Mouse (Mus musculus) heart, adult 2 months (tissue): Measurements from ENCODE around the gene Ssna1. TPM values are rescaled to one million over a fixed set of nuclear protein-coding genes. Genes with fewer than 3 reads are reported as not detected.

Source experiments
- DNase-seq, 2 experiments: peaks; one replicate each; pipeline ENCODE4 v3.0.0; 2021
- H3K27ac ChIP-seq: fragments of 200-600 bp; 2 replicates; pipeline ENCODE4 v1.8.1; 2022
- H3K27me3 ChIP-seq: fragments of 200-500 bp; 2 replicates; pipeline ENCODE4 v1.6.1; 2012; ENCODE audit warnings: mild to moderate bottlenecking, low read length, inconsistent platforms, mixed read lengths; ENCODE audit not compliant: control insufficient read depth, insufficient read depth
- H3K36me3 ChIP-seq: fragments of 200-500 bp; 2 replicates; pipeline ENCODE4 v1.6.1; 2012; ENCODE audit warnings: low read length, inconsistent platforms; ENCODE audit not compliant: control insufficient read depth, insufficient read depth
- H3K4me1 ChIP-seq: fragments of 200-500 bp; 2 replicates; pipeline ENCODE4 v1.6.1; 2011; ENCODE audit warnings: low read length; ENCODE audit not compliant: control insufficient read depth, insufficient read depth
- H3K4me3 ChIP-seq: fragments of 200-600 bp; 2 replicates; pipeline ENCODE4 v1.8.1; 2022
- H3K79me2 ChIP-seq: fragments of 200-500 bp; replicated peaks from 2 replicates; pipeline ENCODE4 v1.6.1; 2012; ENCODE audit warnings: mild to moderate bottlenecking, inconsistent platforms, low read length, moderate library complexity, mixed read lengths; ENCODE audit not compliant: control insufficient read depth, insufficient read depth
- H3K9ac ChIP-seq: fragments of 200-500 bp; 2 replicates; pipeline ENCODE4 v1.6.1; 2012; ENCODE audit warnings: low read depth, mild to moderate bottlenecking, control low read depth, inconsistent platforms, low read length, mixed read lengths
- CTCF ChIP-seq: fragments of 200-600 bp; IDR thresholded peaks from 2 replicates; pipeline ENCODE4 v1.8.1; 2022; ENCODE audit warnings: antibody characterized with exemption, mild to moderate bottlenecking, moderate library complexity
- EP300 ChIP-seq: fragments of 200-500 bp; IDR thresholded peaks from 2 replicates; pipeline ENCODE4 v1.6.1; 2011; ENCODE audit warnings: low read depth, low read length, control low read depth; ENCODE audit not compliant: insufficient read depth
- POLR2A ChIP-seq: fragments of 200-500 bp; IDR thresholded peaks from 2 replicates; pipeline ENCODE4 v1.6.1; 2011; ENCODE audit warnings: mild to moderate bottlenecking, low read depth, low read length, control low read depth; ENCODE audit not compliant: insufficient read depth
- WGBS: fragments of 180-500 bp; shearing (Covaris S2); methylation state at CpG from one replicate; pipeline ENCODE4 v1.1.7; 2018; 5-methylcytosine and 5-hydroxymethylcytosine counted together
- intact Hi-C: fragments of 180-260 bp; cut with DNase I; formaldehyde crosslinking; loops from one replicate; pipeline ENCODE4 v1.15.1; 2025
- polyA plus RNA-seq: library from polyadenylated mRNA; depleted of rRNA; stranded (reverse); fragments of >200 nt; gene quantifications from 2 replicates; pipeline ENCODE4 v1.2.3, GENCODE M21; 2012
- total RNA-seq, 2 experiments: library from RNA; stranded (reverse); gene quantifications; 2 replicates each; pipeline ENCODE4 v1.2.3; 2021

The Ssna1 gene
- total and polyA plus RNA-seq, 3 experiments, result 33.1 to 41.5 (median 39.7) TPM

GRCm38 (mm10) chr2:25234551-25235220, 37.6 kb downstream of the Ssna1 start:
- no peak for DNase-seq
- H3K36me3 ChIP-seq, result no peaks in the 10 kb centered on the region
- H3K27me3 ChIP-seq, result no peaks in the 10 kb centered on the region
- H3K4me1 ChIP-seq, result no peaks in the 10 kb centered on the region
- WGBS, result 54% methylated on average over 5 of the region's 5 CpGs
- no peak for TF ChIP-seq EP300
- no peak for TF ChIP-seq POLR2A
- TF ChIP-seq CTCF, result no peak
- no peaks in the 10 kb centered on the region for H3K79me2 ChIP-seq
- intact Hi-C loops, result no loop called here
- H3K4me3 ChIP-seq, result no peak overlapping the region
- no peak overlapping the region for H3K9ac ChIP-seq
- H3K27ac ChIP-seq, result no peak overlapping the region

DNA sequence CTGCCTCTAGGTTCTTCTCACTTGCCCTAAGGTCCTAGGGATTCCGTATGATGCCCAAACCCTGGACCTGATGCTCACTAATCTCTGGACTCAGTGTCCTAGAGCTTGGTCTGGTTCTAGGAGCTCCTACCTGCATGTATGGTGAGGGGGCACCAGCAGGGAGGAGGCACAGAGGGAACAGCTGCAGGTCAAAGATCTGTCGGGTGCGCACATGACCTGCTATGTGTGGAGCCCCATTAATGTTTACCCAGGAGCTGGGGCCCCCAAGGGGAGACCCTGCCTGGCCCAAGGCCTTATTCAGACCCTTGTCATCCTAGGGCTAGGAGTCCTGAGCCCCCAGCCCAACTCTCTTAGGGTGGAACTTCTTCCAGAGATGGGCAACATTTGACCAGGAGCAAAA, 38.2 kb downstream of the Ssna1 start, which contains the start of gene Slc34a3:
TSS of gene Slc34a3 (minus strand) at position 315 of the 400 bp plus-strand sequence.
- Histone ChIP-seq H3K27ac (no peak within 1 kb of the TSS), H3K9ac (no peak within 1 kb of the TSS), H3K4me1 (no peaks in the 10 kb centered on the region), H3K27me3 (no peaks in the 10 kb centered on the region), H3K4me3 (no peak within 1 kb of the TSS), H3K36me3 (no peaks in the 10 kb centered on the region), H3K79me2 (no peaks in the 10 kb centered on the region)
- TF ChIP-seq CTCF (no peak), EP300 (no peak), POLR2A (no peak)
- intact Hi-C loops, result no loop called here
- 86% methylated on average over 3 of the region's 3 CpGs for WGBS
- DNase-seq, result no peak

- DNase-seq, result no peak
- H3K79me2 ChIP-seq, result no peaks in the 10 kb centered on the region
- no peak overlapping the region for H3K4me3 ChIP-seq
- H3K9ac ChIP-seq, result no peak overlapping the region
- H3K36me3 ChIP-seq, result no peaks in the 10 kb centered on the region
- no peak overlapping the region for H3K27ac ChIP-seq
- peaks cover 2% of the 10 kb centered on the region; the same call in 1 of the 2 replicates for H3K4me1 ChIP-seq
- H3K27me3 ChIP-seq, result no peaks in the 10 kb centered on the region
- intact Hi-C loops, result no loop called here
- WGBS, result 63% methylated on average over 4 of the region's 4 CpGs
- TF ChIP-seq CTCF (no peak), EP300 (no peak), POLR2A (no peak)
Measured at GRCm38 (mm10) chr2:25233421-25233820, 38.8 kb downstream of the Ssna1 start.

DNA sequence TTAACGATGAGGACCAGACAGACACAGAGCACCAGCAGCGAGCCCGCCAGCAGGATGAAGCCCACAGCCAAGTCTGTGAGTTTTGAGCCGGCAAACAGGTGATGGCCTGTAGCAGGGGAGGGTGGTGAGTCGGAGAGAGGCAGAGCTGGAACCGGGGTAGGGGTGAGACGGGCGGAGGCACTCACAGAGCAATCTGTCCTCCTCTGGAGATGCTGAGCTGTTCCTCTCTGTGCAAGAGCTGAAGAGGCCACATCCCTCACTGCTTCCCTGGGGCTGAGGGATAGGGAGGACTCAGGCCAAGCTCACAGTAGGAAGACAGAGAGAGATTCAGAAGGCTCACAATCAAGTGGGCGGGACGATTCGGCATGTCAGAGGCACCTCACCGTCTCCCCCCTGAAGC, 41.2 kb downstream of the Ssna1 start:
- Histone ChIP-seq H3K4me3 (no peak overlapping the region), H3K9ac (no peak overlapping the region), H3K79me2 (no peaks in the 10 kb centered on the region), H3K4me1 (peaks cover 4% of the 10 kb centered on the region), H3K27me3 (no peaks in the 10 kb centered on the region), H3K27ac (no peak overlapping the region), H3K36me3 (no peaks in the 10 kb centered on the region)
- DNase-seq, result no peak
- intact Hi-C loops, result no loop called here
- 60% methylated on average over 12 of the region's 12 CpGs for WGBS
- TF ChIP-seq EP300 (no peak), CTCF (no peak), POLR2A (no peak)

- intact Hi-C loops, result no loop called here
- 81% methylated on average over 7 of the region's 7 CpGs for WGBS
- Histone ChIP-seq H3K79me2 (no peaks in the 10 kb centered on the region), H3K27me3 (no peaks in the 10 kb centered on the region), H3K4me3 (no peak overlapping the region), H3K27ac (no peak overlapping the region), H3K4me1 (peaks cover 4% of the 10 kb centered on the region), H3K9ac (no peak overlapping the region), H3K36me3 (no peaks in the 10 kb centered on the region; the same call in 1 of the 2 replicates)
- DNase-seq, result no peak
- no peak for TF ChIP-seq EP300
- no peak for TF ChIP-seq POLR2A
- no peak for TF ChIP-seq CTCF
Measured at GRCm38 (mm10) chr2:25230581-25230980, 41.7 kb downstream of the Ssna1 start.

- no peak overlapping the region for H3K4me3 ChIP-seq
- intact Hi-C loops, result loop anchor here (2.0 to 5.0 kb wide), 2 partner anchors 25 to 43 kb away; partner anchors contain the start of genes Anapc2, Ssna1 and Tmem203
- no peaks in the 10 kb centered on the region; the same call in 1 of the 2 replicates for H3K36me3 ChIP-seq
- H3K27ac ChIP-seq, result no peak overlapping the region
- H3K27me3 ChIP-seq, result no peaks in the 10 kb centered on the region
- peaks cover 4% of the 10 kb centered on the region for H3K4me1 ChIP-seq
- 83% methylated on average over 5 of the region's 5 CpGs for WGBS
- no peaks in the 10 kb centered on the region for H3K79me2 ChIP-seq
- TF ChIP-seq CTCF, result no peak
- no peak for DNase-seq
- H3K9ac ChIP-seq, result no peak overlapping the region
Measured at GRCm38 (mm10) chr2:25229582-25229981, 42.7 kb downstream of the Ssna1 start.
